Mouse (Mus musculus): ENCODE measurements around the gene Lrrc25.
A peak's percentile ranks its signal among the peaks of the same experiment; 100 is the strongest.
"Not testable (repeated sequence)": the region's sequence is repeated elsewhere in the genome, so short reads cannot be mapped to it uniquely, and the experiment has no call there.

Lrrc25 gene

DNA sequence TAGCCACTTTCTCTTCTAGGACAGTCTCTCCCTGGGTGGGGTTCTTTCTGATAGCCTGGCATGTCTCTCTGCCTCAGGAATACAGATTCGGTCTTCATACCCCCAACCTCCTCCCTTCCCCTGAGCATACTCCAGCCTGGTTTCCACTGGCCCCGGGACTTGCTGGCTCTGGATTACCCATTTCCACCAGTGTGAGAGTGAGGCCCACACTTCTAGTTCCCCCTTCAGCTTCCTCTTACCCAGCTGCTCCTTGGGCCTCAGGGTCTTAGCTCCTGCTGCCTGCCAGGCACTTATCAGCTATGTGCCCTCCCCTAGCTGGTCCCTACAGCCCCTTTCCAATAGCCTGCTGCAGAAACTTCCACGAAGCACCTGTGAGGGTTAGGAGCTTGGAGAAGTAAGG lies at the start of gene Lrrc25:
TSS of gene Lrrc25 (plus strand) at position 262 of the 400 bp plus-strand sequence.
- no peak for DNase-seq

DNA sequence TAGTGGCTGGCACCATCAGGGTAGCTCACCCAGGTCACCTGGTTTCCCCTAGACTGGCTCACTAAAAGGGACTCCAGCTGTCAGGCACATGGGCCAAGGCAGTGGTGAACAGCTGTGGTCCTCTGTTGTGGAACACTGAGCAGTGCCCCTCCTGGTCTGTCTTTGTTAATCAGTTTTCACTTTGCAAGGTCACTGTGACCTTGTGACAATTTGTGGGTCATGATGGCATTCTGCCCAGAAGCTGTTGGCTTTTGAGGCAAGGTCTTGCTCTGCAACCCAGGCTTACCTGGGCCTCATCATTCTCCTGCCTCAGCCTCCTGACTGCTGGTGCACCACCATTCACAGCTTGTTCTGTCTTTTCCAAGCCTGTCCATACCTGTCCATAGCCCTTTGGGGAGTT lies 45.6 kb upstream of the Lrrc25 start:
- DNase-seq, result no peak

DNA sequence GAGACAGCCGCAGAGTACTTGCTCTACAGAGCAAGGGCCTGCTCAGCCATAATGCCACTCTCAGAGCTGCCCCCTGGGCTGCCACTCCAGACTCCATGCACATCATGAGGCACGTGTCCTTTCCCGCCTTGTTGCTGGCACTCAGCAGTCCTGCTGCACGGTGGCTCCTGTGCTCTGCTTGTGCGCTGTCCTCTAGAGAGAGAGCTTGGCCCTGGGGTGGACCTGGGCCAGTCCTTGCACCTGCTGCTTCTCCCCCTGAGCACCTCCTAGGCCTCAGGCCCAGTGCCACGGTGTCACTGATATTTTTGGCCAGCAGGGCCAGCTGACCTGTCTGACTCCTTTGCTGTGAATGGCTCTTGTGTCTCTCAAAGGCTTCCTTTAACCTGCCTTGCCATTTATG lies 45.0 kb upstream of the Lrrc25 start:
- DNase-seq, result no peak

DNA sequence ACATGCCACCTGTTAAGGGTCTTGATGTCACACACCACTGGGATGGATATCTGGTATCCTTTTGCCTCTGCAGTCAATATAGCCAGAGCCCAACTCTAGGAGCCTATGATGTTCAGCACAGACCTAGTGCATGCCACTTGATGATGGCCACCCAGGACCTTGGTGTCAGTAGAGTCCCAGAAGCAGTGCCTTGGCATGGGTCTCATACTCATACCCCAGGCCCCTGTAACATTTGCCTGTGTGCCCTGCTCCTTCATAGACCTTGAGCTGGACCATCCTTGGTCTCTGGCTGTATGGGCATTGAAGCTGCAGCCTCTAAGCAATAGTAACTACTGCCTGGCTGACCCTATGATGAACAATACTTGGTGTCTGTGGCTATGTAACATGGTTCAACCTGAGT lies 41.7 kb upstream of the Lrrc25 start:
- no peak for DNase-seq

DNA sequence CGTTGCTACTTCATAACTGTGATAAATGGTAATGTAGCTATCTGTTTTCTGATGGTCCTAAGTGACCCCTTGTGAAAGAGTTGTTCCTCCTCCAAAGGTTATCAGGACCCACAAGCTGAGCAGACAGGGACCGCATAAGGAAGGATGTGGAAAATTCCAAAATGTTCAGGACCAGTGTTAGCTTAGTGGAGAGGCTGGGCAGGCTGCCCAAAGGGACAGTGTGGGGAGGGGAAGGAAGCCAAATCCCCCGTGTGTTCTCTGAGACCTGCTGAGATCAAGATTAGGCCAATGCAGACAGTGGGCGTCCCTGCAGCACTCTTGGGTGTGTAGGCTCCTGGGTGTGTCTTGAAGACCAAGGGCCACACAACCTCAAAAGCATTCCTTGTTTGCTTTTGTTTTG lies 41.0 kb upstream of the Lrrc25 start:
- DNase-seq, result no peak

DNA sequence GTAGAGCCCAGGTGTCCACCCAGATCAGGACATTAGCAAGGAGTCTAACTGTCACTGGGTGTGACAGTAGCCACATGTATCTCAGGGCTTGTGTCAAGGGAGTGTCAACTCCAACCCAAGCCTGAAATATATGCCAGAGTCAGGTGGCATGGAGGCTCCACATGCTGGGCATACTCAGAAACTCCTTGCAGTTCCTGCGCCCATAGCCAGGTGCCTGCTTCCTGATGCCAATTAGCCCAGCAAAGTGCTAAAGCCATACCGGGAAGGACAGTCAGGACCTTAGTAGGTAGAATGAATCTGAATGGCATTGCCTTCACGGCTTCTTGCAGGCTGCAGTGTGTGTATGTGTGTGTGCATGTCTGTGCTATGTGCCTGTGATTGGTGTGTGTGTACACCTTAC lies 38.7 kb upstream of the Lrrc25 start:
- DNase-seq, result no peak

DNA sequence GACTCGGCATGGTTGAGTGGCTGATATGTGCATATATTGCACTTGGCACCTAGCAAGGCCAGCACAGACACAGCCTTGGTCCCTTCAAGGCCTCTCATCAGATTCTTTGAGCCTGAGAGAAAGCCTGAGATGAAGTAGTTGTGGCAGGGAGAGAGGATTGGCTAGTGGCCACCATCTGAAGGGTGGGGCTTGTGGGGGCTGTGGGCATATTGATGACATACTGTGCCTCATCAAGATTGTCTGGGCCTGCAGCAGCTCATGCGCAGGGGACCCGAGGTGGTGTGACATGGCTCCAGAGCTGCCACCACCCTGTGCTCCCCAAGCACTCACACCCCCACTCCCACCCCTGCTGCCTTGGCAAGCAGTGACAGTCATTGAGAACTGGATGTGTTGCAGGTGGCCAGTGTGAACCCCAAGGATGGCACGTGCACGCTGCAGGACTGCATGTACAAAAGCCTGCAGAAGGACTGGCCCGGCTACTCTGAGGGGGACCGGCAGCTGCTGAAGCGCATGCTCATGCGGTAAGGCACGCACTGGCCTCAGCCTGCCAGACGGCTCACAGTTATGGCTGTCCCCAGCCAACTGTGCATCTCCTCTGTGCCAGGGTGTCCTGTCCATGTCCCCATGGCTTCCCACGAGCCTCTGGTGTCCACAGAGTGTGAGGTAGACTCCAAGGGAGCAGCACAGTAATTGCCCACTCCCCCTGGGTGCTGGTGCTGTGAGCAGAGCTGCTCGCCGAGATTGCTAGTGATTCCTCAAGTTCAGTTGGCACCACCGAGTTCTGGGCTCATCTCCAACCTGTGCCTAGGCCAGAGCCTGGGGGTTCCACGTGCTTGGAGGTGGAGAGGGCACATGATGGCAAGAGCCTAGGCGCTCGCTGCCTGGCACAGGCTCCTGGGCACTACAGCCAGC lies 32.2 kb upstream of the Lrrc25 start:
- no peak for DNase-seq

DNA sequence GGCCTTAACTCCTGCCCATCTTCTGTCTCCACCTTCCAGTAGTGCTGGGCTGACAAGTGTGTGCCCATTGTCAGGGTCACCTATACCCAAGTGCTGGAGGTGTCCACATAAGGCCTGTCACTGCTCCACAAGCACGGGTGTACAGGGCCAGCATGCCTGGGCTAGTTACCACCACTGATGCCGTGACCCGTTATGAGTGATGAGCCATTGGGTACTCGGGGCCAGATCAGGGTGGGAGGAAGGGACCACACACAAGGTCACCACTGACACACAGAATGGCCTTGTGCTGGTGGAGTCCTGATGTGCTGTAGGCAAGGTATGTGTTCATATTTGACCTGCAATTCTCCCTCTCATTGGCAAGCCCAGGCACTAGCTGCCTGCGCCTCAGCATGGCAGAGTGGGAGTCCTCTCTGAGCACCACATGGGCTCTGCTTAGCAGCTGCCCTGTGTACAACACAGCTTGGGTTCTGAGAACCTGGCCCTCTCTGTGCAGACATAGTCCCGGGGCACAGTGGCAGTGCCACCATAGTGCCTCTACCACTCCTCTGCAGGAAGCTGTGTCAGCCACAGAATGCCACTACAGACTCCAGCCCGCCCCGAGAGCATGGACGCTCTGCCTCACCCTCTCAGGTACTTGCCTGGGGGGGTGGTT lies 31.2 kb upstream of the Lrrc25 start:
- no peak for DNase-seq

DNA sequence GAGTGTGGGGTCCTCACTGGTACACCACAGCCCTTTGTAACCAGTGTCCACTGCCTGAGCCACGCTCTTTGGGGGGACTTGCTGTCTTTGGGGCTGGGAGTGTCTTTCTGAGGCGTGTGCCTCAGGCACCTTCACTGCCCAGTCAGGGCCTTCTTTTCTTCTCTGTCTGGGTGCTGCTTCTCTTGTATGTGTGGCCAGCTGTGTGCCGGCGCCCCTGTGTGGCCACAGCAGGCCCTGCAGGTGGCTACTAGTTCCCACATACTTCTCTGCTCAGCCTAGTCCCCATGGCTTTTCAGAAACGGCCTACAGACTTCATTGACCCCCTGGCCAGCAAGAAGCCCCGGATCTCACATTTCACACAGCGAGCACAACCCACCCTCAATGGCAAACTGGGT lies 30.7 kb upstream of the Lrrc25 start:
- DNase-seq, result peak; percentile 85

DNA sequence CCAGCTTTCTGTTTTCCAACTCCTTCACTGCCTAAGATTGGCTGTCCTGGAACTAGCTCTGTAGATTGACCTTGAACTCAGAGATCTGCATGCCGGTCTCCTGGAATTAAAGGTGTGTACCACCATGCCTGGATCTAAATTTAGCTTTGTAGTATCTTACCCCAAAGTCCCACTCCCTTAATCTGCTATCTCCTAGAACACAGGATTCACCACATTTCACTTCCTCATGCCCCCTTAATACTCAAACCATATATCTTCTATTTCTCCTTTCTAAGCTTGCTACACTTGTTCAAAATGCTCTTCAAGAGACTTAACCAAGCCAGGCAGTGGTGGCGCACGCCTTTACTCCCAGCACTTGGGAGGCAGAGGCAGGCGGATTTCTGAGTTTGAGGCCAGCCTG lies 28.0 kb upstream of the Lrrc25 start:
- not testable (repeated sequence) for DNase-seq

DNA sequence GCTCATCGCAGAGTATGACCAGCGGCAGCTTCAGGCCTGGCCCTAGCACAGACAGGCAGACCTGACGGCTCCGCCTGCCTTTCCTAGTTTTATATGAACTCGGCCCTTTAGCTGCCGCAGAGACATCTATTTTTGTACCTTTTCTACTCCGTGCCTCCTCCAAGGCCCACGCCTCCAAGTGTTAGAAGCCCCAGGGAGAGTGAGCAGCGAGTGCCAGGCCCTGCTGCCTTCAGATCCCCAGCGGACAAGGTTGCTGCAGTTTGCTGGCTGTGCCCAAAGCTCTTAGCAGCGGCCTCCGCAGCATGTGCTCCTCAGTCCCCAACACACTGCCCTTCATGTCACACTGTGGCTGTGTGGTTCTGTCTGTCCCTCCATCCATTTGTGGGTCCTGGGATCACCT lies 24.4 kb upstream of the Lrrc25 start:
- no peak for DNase-seq

DNA sequence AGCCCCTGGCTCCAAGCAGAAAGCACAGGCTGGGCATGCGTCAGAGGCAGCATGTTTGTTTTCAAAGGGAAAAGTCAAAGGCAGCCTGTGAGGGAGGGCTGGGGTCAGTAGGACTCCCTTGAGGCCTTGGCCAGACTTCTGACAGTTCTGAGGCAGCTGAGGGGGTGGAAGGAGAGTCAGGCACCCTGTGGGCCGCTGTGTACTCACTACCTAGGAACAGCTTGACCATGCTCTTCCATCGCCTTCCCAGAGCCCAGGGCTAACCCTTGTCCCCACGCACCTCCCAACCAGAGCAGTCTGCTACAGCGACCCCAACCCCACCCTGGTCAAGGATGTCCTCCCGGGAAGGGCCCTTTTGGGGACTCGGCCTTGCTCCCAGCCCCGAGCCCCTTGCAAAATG lies 22.8 kb upstream of the Lrrc25 start:
- DNase-seq, result no peak

DNA sequence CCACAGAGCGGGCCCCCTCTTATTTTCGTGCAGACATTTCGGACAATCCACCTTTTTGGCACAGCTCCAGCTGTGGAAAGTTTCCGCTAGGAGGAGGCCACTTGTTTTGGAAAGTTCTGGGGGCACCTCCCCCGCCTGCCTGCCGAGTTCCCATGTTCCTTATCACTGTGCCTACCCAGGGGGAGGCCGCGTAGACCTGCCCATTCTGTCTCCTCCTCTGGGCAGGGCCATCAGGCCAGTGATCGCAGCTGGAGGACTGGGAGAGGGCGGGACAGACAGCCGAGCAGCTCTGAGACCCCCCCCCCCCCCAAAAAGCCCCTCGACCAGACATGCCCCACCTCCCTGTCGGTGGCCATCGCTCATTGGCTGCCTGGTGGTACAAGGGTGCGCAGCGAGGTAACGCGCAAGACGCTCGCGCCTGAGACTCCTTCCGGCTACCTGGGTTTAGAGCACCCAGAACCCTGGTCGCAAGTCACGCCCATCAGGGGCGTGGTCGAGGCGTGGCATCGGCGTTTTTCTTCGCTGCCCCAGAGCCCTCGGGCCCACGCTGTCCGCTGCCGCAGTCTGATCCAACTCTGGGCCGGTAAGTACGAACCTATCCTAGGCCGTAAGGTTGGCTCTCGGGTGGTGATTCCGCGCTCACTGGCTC lies 21.9 kb upstream of the Lrrc25 start, which contains the start of gene Isyna1:
TSS of gene Isyna1 (plus strand) at position 413 of the 649 bp plus-strand sequence.
- DNase-seq, result peak; percentile 80

DNA sequence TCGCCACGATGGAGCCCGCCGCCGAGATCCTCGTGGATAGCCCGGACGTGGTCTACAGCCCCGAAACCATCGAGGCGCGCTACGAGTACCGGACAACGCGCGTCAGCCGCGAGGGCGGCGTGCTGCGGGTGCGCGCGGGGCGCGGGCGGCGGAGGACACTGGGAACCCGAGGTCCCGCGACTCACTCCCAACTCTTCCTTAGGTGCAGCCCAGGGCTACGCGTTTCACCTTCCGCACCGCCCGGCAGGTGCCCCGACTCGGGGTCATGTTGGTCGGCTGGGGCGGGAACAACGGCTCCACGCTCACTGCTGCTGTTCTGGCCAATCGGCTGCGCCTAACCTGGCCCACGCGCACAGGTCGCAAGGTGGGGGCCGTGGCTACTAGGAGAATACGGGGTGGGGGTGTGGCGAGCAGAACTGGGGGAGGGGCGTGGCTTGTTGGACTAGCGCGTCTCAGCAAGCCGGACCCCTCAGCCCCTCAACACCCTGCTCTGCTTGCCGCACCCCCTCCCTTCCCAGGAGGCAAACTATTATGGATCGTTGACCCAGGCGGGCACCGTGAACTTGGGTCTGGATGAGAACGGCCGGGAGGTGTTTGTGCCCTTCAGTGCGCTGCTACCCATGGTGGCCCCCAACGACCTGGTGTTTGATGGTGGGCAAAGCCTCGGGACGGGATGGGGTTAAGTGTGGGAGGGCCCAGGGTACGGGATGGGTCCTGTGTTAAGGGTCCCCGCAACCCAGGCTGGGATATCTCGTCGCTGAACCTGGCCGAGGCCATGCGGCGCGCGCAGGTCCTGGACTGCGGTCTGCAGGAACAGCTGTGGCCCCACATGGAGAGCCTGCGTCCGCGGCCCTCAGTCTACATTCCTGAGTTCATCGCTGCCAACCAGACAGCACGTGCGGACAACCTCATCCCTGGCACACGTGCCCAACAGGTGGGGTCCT lies 21.1 kb upstream of the Lrrc25 start:
- no peak for DNase-seq

DNA sequence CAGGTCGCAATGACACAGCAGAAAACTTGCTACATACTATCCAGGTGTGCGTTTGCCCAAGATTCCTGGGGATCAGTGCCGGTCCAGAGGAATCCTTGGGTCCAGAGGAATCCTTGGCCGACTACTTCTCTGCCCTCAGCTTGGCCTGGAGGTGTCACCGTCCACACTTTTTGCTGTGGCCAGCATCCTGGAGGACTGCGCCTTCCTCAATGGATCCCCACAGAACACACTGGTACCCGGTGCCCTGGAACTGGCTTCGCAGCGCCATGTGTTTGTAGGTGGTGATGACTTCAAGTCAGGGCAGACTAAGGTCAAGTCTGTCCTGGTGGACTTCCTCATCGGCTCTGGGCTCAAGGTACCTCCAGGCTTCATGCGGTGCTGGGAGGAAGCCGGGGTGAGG lies 20.1 kb upstream of the Lrrc25 start:
- DNase-seq, result no peak

DNA sequence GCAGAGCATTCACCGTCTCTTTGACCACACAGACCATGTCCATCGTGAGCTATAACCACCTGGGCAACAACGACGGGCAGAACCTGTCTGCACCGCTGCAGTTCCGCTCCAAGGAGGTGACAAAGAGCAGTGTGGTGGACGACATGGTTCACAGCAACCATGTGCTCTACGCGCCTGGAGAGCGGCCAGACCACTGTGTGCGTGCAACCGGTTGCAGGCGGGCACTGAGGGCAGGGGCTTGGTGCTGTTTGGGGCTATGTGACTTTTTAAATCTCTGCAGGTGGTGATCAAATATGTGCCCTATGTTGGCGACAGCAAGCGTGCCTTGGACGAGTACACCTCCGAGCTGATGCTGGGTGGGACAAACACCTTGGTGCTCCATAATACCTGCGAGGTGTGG lies 19.7 kb upstream of the Lrrc25 start:
- DNase-seq, result no peak

DNA sequence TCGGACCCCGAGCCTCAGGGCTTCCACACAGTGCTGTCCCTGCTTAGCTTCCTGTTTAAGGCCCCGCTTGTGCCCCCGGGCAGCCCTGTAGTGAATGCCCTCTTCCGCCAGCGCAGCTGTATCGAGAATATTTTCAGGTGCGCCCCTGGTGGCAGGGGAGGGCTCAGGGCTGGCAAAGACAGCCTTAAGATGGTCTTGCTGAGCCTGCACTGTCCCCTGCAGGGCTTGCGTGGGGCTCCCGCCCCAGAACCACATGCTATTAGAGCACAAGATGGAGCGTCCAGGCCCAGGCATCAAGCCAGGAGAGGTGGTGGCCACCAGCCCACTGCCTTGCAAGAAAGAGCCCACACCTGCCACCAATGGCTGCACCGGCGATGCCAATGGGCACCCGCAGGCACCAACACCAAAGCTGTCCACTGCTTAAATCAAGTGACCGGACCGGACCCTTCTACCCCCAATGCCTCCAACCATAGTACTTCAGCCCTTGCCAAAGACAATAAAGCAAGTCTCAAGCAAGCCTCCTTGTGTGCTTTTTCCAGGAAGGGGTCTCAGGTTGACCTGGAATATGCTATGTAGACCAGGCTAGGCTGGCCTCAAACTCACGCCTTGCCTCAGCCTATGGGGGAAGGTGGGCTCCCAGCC lies 19.1 kb upstream of the Lrrc25 start:
- DNase-seq, result no peak

DNA sequence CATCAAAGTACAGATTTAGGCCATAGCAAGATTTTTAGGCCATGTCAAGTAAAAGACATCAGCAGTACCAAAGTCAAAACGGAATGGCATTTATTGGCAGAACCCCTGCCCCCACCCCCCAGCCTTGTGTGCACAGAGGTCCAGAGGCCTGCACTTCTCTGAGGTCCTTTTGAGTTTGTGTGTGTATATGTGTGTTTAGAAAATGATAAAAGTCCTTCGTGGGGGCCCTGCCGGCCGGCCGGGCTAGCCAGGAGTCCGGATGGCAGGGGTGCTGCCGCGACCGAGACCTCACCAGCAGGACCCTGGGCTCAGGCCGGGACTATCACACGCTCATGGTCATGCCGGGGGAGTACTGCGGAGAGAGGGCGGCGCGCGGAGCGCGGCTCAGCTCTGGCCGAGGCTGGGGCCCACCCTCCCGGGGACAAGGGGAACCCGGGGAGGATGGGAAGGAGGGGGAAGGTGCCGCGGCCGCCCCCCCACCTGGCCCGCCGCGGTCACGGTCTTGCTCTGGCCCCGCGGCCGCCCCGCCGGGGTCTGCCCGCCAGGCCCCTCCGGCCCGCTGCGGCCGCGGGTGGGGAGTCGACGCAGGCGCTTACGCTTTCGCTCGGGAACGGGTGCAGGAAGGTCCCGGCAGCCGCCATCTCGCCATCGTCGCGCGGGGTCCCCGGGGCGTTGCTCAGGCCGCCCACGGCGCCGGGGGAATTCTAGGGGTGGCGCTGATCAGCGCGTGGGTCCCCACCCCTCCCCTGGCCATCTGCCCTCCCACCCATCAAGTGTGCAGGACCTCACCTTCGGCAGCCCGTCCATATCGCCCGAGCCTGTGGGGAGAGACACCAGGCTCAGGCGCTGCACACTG lies 18.3 kb upstream of the Lrrc25 start:
- no peak for DNase-seq

DNA sequence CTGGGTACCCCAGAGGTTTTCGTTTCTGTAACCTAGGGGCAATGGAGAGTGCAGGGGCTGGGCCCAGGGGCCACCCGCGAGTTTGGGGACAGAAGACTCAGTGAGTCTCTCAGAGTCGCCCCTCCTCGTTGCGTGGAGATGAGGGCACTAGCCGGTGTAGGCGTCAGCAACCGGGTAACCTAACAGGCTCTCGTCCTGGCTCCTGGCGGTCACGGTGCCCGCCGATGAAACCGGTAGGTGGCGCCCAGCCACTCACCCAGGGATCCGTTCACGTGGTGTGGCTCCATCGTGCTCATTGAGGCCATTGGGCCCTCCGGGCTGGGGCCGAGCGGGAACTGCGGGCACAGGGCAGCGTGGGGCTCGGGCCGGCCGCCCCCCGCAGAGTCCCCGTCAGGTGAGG lies 17.7 kb upstream of the Lrrc25 start:
- peak; percentile 84 for DNase-seq

DNA sequence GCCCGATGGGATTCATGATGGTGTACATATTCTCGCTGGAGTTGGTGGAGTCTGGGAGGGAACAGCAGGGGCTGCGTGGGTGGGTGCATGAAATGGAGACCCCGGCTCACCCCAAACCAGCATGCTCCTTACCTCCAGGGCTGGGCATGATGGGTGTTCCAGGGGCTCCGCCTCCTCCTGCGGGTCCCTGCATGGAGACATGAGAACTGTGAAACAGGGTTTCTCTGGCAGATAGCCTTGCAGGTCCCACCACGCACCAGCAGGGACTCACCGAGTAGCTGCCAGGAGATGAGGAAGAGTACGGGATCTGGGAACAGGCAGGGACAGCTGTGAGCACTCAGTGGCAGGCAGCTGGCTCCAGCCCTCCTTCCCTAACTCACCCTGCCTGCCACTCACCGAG lies 17.2 kb upstream of the Lrrc25 start:
- peak; percentile 72 for DNase-seq

Data from layer of hippocampus, adult 9-11 months (tissue).